Mouse (Mus musculus) neural tube, embryonic 12.5 days (tissue): ENCODE measurements around the gene Styk1. TPM values are rescaled to one million over a fixed set of nuclear protein-coding genes. Genes with fewer than 3 reads are reported as not detected.

ENCODE experiments used
- ATAC-seq: fragments of 200-750 bp; cut with Nextera tagmentation; 2 replicates; pipeline ENCODE4 v1.8.0; 2017; ENCODE audit warnings: low read depth, mild to moderate bottlenecking, moderate TSS enrichment, moderate library complexity; ENCODE audit not compliant: low FRiP score
- H3K27ac ChIP-seq: fragments of 300-500 bp; sonication (generic); 2 replicates; pipeline ENCODE4 v1.5.1; 2016
- H3K27me3 ChIP-seq: fragments of 300-500 bp; sonication (generic); replicated peaks from 2 replicates; pipeline ENCODE4 v1.6.1; 2016; ENCODE audit warnings: mild to moderate bottlenecking
- H3K36me3 ChIP-seq: fragments of 300-500 bp; sonication (generic); 2 replicates; pipeline ENCODE4 v1.6.1; 2016; ENCODE audit warnings: mild to moderate bottlenecking
- H3K4me1 ChIP-seq: fragments of 300-500 bp; sonication (generic); 2 replicates; pipeline ENCODE4 v1.6.1; 2016
- H3K4me2 ChIP-seq: fragments of 300-500 bp; sonication (generic); replicated peaks from 2 replicates; pipeline ENCODE4 v1.6.1; 2016; ENCODE audit warnings: mild to moderate bottlenecking
- H3K4me3 ChIP-seq: fragments of 300-500 bp; sonication (generic); 2 replicates; pipeline ENCODE4 v1.5.1; 2016
- H3K9ac ChIP-seq: fragments of 300-500 bp; sonication (generic); 2 replicates; pipeline ENCODE4 v1.6.1; 2016; ENCODE audit warnings: mild to moderate bottlenecking
- H3K9me3 ChIP-seq: fragments of 300-500 bp; sonication (generic); 2 replicates; pipeline ENCODE4 v1.6.1; 2016; ENCODE audit warnings: mild to moderate bottlenecking
- WGBS: fragments of 180-500 bp; shearing (Covaris S2); methylation state at CpG from one replicate; pipeline ENCODE4 v1.1.7; 2016; 5-methylcytosine and 5-hydroxymethylcytosine counted together
- polyA plus RNA-seq: library from polyadenylated mRNA; unstranded; fragments of >200 nt; fragmentation: Nextera tagmentation; extraction: Ambion mirVana; gene quantifications from 2 replicates; pipeline ENCODE4 v1.2.1, GENCODE M21; 2016

Styk1 gene
- polyA plus RNA-seq, 1 experiment from 2014 or later = 1.1 TPM

GRCm38 (mm10) chr6:131272311-131272710, 81.1 kb downstream of the Styk1 start:
- WGBS = 92% methylated on average over 1 of the region's 1 CpGs
- H3K27ac ChIP-seq = no peak overlapping the region

DNA sequence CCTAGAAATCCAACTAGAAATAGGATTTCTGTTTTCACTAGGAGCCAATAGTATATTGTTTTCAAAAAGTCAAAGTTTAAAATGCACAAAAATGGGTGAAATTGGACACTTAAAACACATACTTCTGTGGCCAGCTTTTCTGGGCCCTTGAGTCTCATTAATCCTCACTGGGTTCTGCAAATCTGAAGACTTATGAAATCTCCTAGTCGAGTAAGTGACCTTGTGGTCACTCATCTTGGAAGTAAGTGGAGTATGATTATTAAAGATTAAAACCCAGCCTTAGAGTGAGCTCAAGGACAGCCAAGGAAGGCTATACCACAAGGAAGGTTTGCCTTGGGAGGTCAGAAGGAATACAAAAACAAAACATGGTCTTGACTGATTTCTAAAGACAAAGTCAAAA, 83.1 kb downstream of the Styk1 start:
- H3K27ac ChIP-seq = no peak overlapping the region
- 70% methylated on average over 1 of the region's 1 CpGs for WGBS
- no peak for ATAC-seq

More at GRCm38 (mm10) chr6:131272311-131272710, 81.1 kb downstream of the Styk1 start:
- Histone ChIP-seq H3K9ac (no peak overlapping the region), H3K4me3 (no peak overlapping the region), H3K9me3 (no peaks in the 10 kb centered on the region), H3K27me3 (no peaks in the 10 kb centered on the region), H3K36me3 (peaks cover 4% of the 10 kb centered on the region), H3K4me1 (no peaks in the 10 kb centered on the region), H3K4me2 (no peak overlapping the region)
- no peak for ATAC-seq

GRCm38 (mm10) chr6:131269599-131269998, 83.8 kb downstream of the Styk1 start:
- Histone ChIP-seq H3K4me3 (no peak overlapping the region), H3K4me2 (no peak overlapping the region), H3K4me1 (no peaks in the 10 kb centered on the region), H3K36me3 (no peaks in the 10 kb centered on the region), H3K27ac (no peak overlapping the region), H3K9me3 (no peaks in the 10 kb centered on the region), H3K9ac (no peak overlapping the region), H3K27me3 (no peaks in the 10 kb centered on the region)
- 86% methylated on average over 2 of the region's 2 CpGs for WGBS
- no peak for ATAC-seq

More for the DNA sequence above, 83.1 kb downstream of the Styk1 start:
- Histone ChIP-seq H3K36me3 (no peaks in the 10 kb centered on the region), H3K4me1 (no peaks in the 10 kb centered on the region), H3K9me3 (no peaks in the 10 kb centered on the region), H3K4me2 (no peak overlapping the region), H3K27me3 (no peaks in the 10 kb centered on the region), H3K9ac (no peak overlapping the region), H3K4me3 (no peak overlapping the region)

DNA sequence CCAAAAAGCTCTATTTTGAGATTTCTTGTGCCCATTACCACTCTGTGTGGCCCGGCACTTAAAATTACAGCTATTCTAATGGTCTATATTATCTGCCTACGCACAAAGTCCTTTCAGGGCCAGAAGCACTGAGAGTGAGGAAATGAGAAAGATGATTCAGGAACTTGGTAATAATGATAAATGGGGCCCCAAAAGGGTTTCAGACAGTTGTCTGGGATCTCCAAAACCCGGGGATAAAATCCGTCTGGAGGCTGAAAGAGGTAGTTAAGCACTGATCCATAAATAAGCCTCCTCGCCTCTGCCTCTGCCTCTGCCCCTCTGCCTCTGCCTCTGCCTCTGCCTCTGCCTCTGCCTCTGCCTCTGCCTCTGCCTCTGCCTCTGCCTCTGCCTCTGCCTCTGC, 89.2 kb downstream of the Styk1 start:
- Histone ChIP-seq H3K36me3 (no peaks in the 10 kb centered on the region), H3K27ac (no peak overlapping the region), H3K27me3 (no peaks in the 10 kb centered on the region), H3K4me1 (no peaks in the 10 kb centered on the region), H3K9ac (no peak overlapping the region), H3K9me3 (0 out of 2 replicates have a peak, but pooled peaks cover 7% of the 10 kb centered on the region), H3K4me3 (no peak overlapping the region), H3K4me2 (no peak overlapping the region)
- no peak for ATAC-seq
- 85% methylated on average over 5 of the region's 5 CpGs for WGBS

GRCm38 (mm10) chr6:131262778-131263177, 90.6 kb downstream of the Styk1 start:
- Histone ChIP-seq H3K9me3 (0 out of 2 replicates have a peak, but pooled peaks cover 7% of the 10 kb centered on the region), H3K9ac (no peak overlapping the region), H3K27ac (no peak overlapping the region), H3K4me2 (no peak overlapping the region), H3K4me1 (no peaks in the 10 kb centered on the region), H3K27me3 (no peaks in the 10 kb centered on the region), H3K4me3 (no peak overlapping the region), H3K36me3 (no peaks in the 10 kb centered on the region)
- ATAC-seq = no peak
- WGBS = 60% methylated on average over 3 of the region's 3 CpGs

DNA sequence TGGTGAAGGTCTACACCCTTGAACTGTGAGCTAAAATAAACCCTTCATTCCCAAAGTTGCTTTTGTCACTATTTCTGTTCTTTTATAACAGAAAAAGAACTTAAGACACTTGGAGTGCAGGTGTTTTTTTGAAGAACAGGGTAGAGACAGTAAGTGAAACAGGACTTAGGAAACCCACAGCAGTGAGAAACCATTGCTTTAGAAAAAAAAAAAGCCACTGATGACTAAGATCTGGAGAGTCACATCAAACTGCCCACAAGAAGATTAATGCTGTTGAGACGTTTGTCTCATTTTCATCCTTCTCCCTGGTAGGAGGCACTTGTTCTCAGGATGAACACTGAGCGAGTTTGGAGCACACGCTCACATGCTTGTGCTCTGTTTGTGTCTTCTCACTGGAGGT, 91.4 kb downstream of the Styk1 start:
- 0 out of 2 replicates have a peak, but pooled peaks cover 7% of the 10 kb centered on the region for H3K9me3 ChIP-seq
- no peak overlapping the region for H3K4me3 ChIP-seq
- H3K27ac ChIP-seq = no peak overlapping the region
- no peaks in the 10 kb centered on the region for H3K36me3 ChIP-seq
- ATAC-seq = no peak
- no peak overlapping the region for H3K9ac ChIP-seq
- H3K4me1 ChIP-seq = no peaks in the 10 kb centered on the region
- 81% methylated on average over 3 of the region's 3 CpGs for WGBS
- H3K27me3 ChIP-seq = no peaks in the 10 kb centered on the region
- H3K4me2 ChIP-seq = no peak overlapping the region

Other genes with a start within 250 kb of the Styk1 start
- not detected in 2 replicates for gene Klra2, start 106.2 kb downstream of the Styk1 start, polyA plus RNA-seq
- gene Magohb, start 60.4 kb downstream of the Styk1 start, polyA plus RNA-seq = 53.1 and 57.1 TPM in 2 replicates
- gene Ybx3, start 34.9 kb upstream of the Styk1 start, polyA plus RNA-seq = 24.2 and 27.2 TPM in 2 replicates
- gene 5430401F13Rik, start 132.8 kb upstream of the Styk1 start, polyA plus RNA-seq = not detected in 2 replicates
- not detected in 2 replicates for gene Gm6619, start 132.8 kb upstream of the Styk1 start, polyA plus RNA-seq